11 mouse cellular contexts compared by ENCODE assay signal in the genomic region with DNA sequence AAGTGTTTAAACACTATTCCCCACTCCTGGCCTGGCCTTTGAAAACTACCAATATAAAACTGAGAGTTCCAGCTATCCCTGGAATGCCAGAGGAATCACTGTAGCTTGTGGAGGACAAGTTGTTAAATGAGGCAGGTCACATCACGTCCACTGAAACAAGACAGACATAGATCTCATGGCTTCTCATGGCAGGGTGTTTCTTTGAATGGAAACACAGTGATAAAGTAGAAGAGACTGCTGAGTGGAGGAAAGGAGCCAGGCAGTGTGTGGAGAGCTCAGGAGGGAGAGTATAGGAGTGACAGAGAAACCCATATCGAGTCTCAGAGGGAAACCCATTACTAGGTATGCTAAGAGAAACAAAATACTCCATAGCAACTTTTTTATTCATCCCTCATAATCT. TPM values are rescaled to one million over a fixed set of nuclear protein-coding genes. Genes with fewer than 3 reads are reported as not detected.
"Had no signal": no experiment of that assay in that cellular context is flagged by ENCODE, and none has a peak within 500 bp of the region (broad histone marks: within the 10 kb centered on the region; RNA-seq: fewer than 3 reads in every experiment).

No protein-coding gene starts in this region.

- H3K4me3 ChIP-seq: left cerebral cortex, adult 2 months; liver, embryonic 13.5 days had no signal

- H3K9me3 ChIP-seq: liver, embryonic 13.5 days had no signal

- H3K36me3 ChIP-seq: liver, embryonic 13.5 days had no signal

- H3K4me2 ChIP-seq: liver, embryonic 13.5 days; midbrain, embryonic 11.5 days had no signal

- H3K9ac ChIP-seq: liver, embryonic 13.5 days had no signal

- H3K27me3 ChIP-seq: liver, embryonic 13.5 days had no signal

- H3K4me1 ChIP-seq: liver, embryonic 13.5 days had no signal

- H3K27ac ChIP-seq: left cerebral cortex, adult 2 months; liver, embryonic 13.5 days had no signal

- DNase-seq: layer of hippocampus, postnatal 36 days; liver, embryonic 13.5 days; lung, adult 2 months; lung, postnatal 14 days; lung, postnatal 4 days; thymus, postnatal 25 days had no signal

RNA-seq across cellular contexts. Expression of a gene that starts 2.3 kb away (rescaled TPM):
- total RNA-seq: liver, adult 2 months had no signal
- polyA plus RNA-seq: limb, embryonic 11.5 days; liver, adult 2 months; midbrain, embryonic 11.5 days; small intestine, adult 2 months had no signal
